Mouse (Mus musculus) ES-E14 (cell line): Measurements from ENCODE around the gene Tmem150a. TPM values are rescaled to one million over a fixed set of nuclear protein-coding genes. Genes with fewer than 3 reads are reported as not detected.

Experiments
- DNase-seq: peaks from one replicate; pipeline ENCODE4 v3.0.0-alpha.2; 2013; ENCODE audit warnings: low read depth, low spot score
- H3K27ac ChIP-seq: 2 replicates; pipeline ENCODE4 v1.5.1; 2012; ENCODE audit warnings: low read depth, mild to moderate bottlenecking, low read length, moderate library complexity, mixed read lengths; ENCODE audit not compliant: poor library complexity, insufficient read depth, severe bottlenecking
- H3K36me3 ChIP-seq: 2 replicates; pipeline ENCODE4 v1.6.1; 2012; ENCODE audit warnings: mild to moderate bottlenecking, low read length, moderate library complexity, mixed read lengths; ENCODE audit not compliant: control insufficient read depth, poor library complexity, insufficient read depth, severe bottlenecking
- H3K4me1 ChIP-seq, 2 experiments: fragments of 150-350 bp in 1 of 2; sonication (generic) in 1 of 2; 2 replicates each; pipeline ENCODE4 v1.6.1; 2012; ENCODE audit warnings: low read length in 2 of 2, mild to moderate bottlenecking in 1 of 2, mixed read lengths in 1 of 2; ENCODE audit not compliant: control insufficient read depth in 2 of 2, insufficient read depth in 2 of 2, poor library complexity in 1 of 2
- H3K4me3 ChIP-seq, 2 experiments: fragments of 150-350 bp in 1 of 2; sonication (generic) in 1 of 2; 2 replicates each; pipeline ENCODE4 v1.5.1; 2012; ENCODE audit warnings: low read length in 2 of 2, low read depth in 1 of 2, mild to moderate bottlenecking in 1 of 2, mixed read lengths in 1 of 2; ENCODE audit not compliant: insufficient read depth in 1 of 2, poor library complexity in 1 of 2, severe bottlenecking in 1 of 2
- H3K9ac ChIP-seq: 2 replicates; pipeline ENCODE4 v1.6.1; 2012; ENCODE audit warnings: low read depth, mild to moderate bottlenecking, low read length, mixed read lengths; ENCODE audit not compliant: poor library complexity, insufficient read depth, severe bottlenecking
- H3K9me3 ChIP-seq: fragments of 150-350 bp; sonication (generic); 2 replicates; pipeline ENCODE4 v1.6.1; 2012; ENCODE audit warnings: low read depth, mild to moderate bottlenecking, low read length; ENCODE audit not compliant: control insufficient read depth, insufficient read depth
- CHD2 ChIP-seq: IDR thresholded peaks from 2 replicates; pipeline ENCODE4 v1.6.1; 2014; ENCODE audit warnings: mild to moderate bottlenecking, low read depth, low read length, inconsistent platforms
- HCFC1 ChIP-seq: IDR thresholded peaks from 2 replicates; pipeline ENCODE4 v1.6.1; 2012; ENCODE audit warnings: low read length, inconsistent platforms, borderline replicate concordance; ENCODE audit not compliant: insufficient read depth
- MAFK ChIP-seq: IDR thresholded peaks from 2 replicates; pipeline ENCODE4 v1.6.1; 2014; ENCODE audit warnings: mild to moderate bottlenecking, low read depth, low read length, inconsistent platforms; ENCODE audit not compliant: insufficient read depth
- ZC3H11A ChIP-seq: IDR thresholded peaks from 2 replicates; pipeline ENCODE4 v1.6.1; 2012; ENCODE audit warnings: low read depth, mild to moderate bottlenecking, inconsistent platforms, low read length, borderline replicate concordance
- ZNF384 ChIP-seq: IDR thresholded peaks from 2 replicates; pipeline ENCODE4 v1.6.1; 2012; ENCODE audit warnings: low read depth, low read length, inconsistent platforms
- in situ Hi-C, 2 experiments: fragments of 600-800 bp; cut with MboI; formaldehyde crosslinking; loops; one replicate each; pipeline ENCODE4 v1.15.1; 2025; ENCODE audit warnings: low sequenced_read_pairs in 2 of 2, inconsistent platforms in 1 of 2; ENCODE audit not compliant: unreplicated experiment in 2 of 2
- total RNA-seq: library from RNA; depleted of rRNA; stranded (reverse); fragments of 300-350 nt; gene quantifications from 2 replicates; pipeline ENCODE4 v1.2.3, GENCODE M21; 2012

Tmem150a gene
- total RNA-seq, 1 experiment = 26.1 TPM

DNA sequence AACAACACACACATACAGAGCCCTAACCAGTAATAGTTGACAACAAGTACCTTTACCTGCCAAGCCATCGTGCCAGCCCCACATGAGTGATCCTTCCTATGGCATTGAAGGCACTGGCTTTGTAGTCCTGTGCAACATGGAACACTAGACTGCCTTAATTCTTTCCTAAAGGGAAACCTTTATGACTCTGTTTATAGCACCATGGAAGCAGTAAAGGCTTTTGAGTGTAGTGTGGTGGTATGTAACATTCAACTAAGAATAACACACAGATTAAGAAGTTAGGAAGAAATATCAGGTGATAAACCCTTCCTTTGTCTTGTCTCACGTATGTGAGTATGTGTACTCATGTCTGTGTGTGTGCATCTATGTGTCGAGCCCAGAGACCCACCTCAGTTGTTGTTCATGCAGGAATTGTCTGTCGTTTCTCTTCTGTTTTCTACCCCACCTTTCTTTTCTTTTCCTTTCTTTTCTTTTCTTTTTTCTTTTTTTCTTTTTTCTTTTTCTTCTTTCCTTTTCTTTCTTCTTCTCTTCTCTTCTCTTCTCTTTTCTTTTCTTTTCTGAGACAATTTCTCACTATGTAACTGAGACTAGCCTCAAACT is 11.7 kb downstream of the Tmem150a start, which contains the start of gene Rnf181:
TSS of gene Rnf181 (minus strand) at position 113 of the 600 bp plus-strand sequence.
- Histone ChIP-seq H3K9me3 (no peaks in the 10 kb centered on the region), H3K9ac (no peak within 1 kb of the TSS), H3K36me3 (no peaks in the 10 kb centered on the region), H3K4me3 (no peak within 1 kb of the TSS), H3K4me1 (peaks cover 0 to 3% of the 10 kb centered on the region in 2 experiments; a peak in 1 of 4 replicates), H3K27ac (no peak within 1 kb of the TSS)
- TF ChIP-seq ZC3H11A (no peak), HCFC1 (no peak), CHD2 (no peak)
- DNase-seq = no peak
- in situ Hi-C loops = no loop called here

DNA sequence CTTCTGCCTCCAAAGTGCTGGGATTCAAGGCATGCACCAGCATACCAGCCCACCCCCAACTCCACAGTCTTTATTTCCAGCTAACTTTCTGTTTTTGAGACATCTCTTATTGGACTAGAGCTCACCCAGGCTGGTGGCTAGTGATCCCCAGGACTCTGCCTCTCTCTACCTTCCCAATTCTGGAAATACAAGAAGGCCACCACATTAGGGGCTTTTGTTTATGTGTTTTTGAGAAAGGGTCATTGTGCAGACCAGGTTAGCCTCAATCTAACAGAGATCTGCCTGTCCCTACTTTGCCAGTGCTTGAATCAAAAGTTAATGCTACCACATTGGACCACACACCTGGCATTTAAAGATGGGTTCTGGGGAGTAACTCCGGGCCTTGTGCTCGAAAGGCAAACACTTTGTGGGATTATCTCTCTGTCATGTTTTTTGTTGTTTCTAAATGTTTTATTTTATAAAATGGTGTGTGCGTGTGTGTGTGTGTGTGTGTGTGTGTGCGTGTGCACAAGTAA is 12.3 kb downstream of the Tmem150a start:
- Histone ChIP-seq H3K9ac (no peak overlapping the region), H3K36me3 (no peaks in the 10 kb centered on the region), H3K4me1 (peaks cover 0 to 3% of the 10 kb centered on the region in 2 experiments; a peak in 1 of 4 replicates), H3K9me3 (no peaks in the 10 kb centered on the region), H3K27ac (no peak overlapping the region), H3K4me3 (no peak overlapping the region)
- in situ Hi-C loops = no loop called here
- TF ChIP-seq CHD2 (no peak), ZC3H11A (no peak), ZNF384 (no peak), HCFC1 (no peak)
- DNase-seq = no peak

DNA sequence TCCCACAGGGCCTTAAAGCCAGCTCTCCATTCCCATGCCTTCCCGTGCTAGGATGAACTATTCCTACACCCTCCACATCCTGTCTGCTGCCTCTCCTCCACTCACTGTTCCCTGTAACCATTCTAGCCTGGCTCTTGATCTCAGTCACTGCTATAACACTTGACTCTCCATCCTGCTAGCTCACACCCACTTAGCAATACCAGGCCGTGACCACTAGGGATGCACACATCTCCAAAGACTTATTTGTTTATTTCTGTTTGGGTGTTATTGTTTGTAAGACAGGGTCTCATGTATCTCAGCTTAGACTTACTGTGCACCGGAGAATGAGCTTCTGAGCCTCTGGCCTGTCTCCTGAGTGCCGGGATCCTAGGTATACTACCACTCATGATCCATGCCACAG is 14.3 kb downstream of the Tmem150a start:
- in situ Hi-C loops = no loop called here
- peak overlapping the region in 1 of 2 experiments; percentile 17; a peak in 1 of 4 replicates for H3K4me3 ChIP-seq
- no peak overlapping the region for H3K9ac ChIP-seq
- TF ChIP-seq ZC3H11A (no peak), HCFC1 (no peak), MAFK (no peak), ZNF384 (no peak), CHD2 (no peak)
- no peak for DNase-seq
- no peaks in the 10 kb centered on the region for H3K9me3 ChIP-seq
- H3K27ac ChIP-seq = no peak overlapping the region
- H3K36me3 ChIP-seq = no peaks in the 10 kb centered on the region
- H3K4me1 ChIP-seq = peaks cover 0 to 3% of the 10 kb centered on the region in 2 experiments; a peak in 1 of 4 replicates

GRCm38 (mm10) chr6:72370091-72370490 is 14.8 kb downstream of the Tmem150a start:
- in situ Hi-C loops = no loop called here
- no peaks in the 10 kb centered on the region for H3K9me3 ChIP-seq
- no peak overlapping the region for H3K9ac ChIP-seq
- H3K4me1 ChIP-seq = peaks cover 0 to 3% of the 10 kb centered on the region in 2 experiments; a peak in 1 of 4 replicates
- H3K27ac ChIP-seq = no peak overlapping the region
- DNase-seq = no peak
- no peaks in the 10 kb centered on the region for H3K36me3 ChIP-seq
- TF ChIP-seq ZC3H11A (no peak), CHD2 (no peak), ZNF384 (no peak), MAFK (no peak), HCFC1 (no peak)
- H3K4me3 ChIP-seq = peak overlapping the region in 1 of 2 experiments; percentile 17; a peak in 1 of 4 replicates

GRCm38 (mm10) chr6:72371147-72371546 is 15.9 kb downstream of the Tmem150a start:
- Histone ChIP-seq H3K4me3 (no peak overlapping the region), H3K27ac (no peak overlapping the region)
- no peak for DNase-seq

More at GRCm38 (mm10) chr6:72371147-72371546, 15.9 kb downstream of the Tmem150a start:
- TF ChIP-seq MAFK (no peak), ZNF384 (no peak), CHD2 (no peak), ZC3H11A (no peak), HCFC1 (no peak)
- Histone ChIP-seq H3K9me3 (no peaks in the 10 kb centered on the region), H3K36me3 (no peaks in the 10 kb centered on the region), H3K9ac (no peak overlapping the region), H3K4me1 (peaks cover 0 to 3% of the 10 kb centered on the region in 2 experiments; a peak in 1 of 4 replicates)
- in situ Hi-C loops = no loop called here
